27 mouse cellular contexts compared by ENCODE assay signal in the genomic region with DNA sequence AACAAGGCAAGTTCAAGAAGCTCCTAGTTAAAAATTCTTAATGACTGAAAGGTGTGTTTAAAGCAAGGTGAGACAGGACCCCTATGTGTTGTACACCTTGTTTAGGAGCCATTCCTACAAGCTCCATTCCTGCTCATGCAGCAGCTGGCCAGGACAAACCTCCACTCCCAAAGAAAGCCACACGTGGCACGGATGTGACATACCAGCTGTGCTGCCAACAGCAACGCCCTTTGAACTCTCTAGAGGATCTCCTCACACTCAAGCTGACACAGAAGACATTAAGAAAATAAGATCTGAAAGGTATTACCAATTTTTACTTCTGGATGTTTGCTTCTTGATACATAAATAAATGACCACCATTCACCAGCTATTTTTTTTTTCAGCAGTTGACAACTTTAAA. TPM values are rescaled to one million over a fixed set of nuclear protein-coding genes. Genes with fewer than 3 reads are reported as not detected.
DNase-seq lines count a peak whose midpoint lies in the region; ATAC-seq and TF ChIP-seq lines count a peak whose summit lies in the region.
"Had no signal": no experiment of that assay in that cellular context is flagged by ENCODE, and none has a peak within 500 bp of the region (broad histone marks: within the 10 kb centered on the region; RNA-seq: fewer than 3 reads in every experiment).

No protein-coding gene starts in this region.

- H3K27me3 ChIP-seq in intestine, postnatal 0 days (replicated peaks; ENCODE audit: control insufficient read depth, insufficient read depth, low read length): no peaks in the 10 kb centered on the region
- no peaks in the 10 kb centered on the region for H3K27me3 ChIP-seq in intestine, embryonic 16.5 days (replicated peaks; ENCODE audit: control insufficient read depth, insufficient read depth, low read length)
- H3K27me3 ChIP-seq: CH12.LX; embryonic facial prominence, embryonic 13.5 days; forebrain, embryonic 15.5 days; hindbrain, embryonic 12.5 days; limb, embryonic 15.5 days; liver, embryonic 15.5 days; midbrain, embryonic 15.5 days had no signal

- H3K27ac ChIP-seq in intestine, postnatal 0 days (ENCODE audit: low read depth, low read length): no peak overlapping the region
- H3K27ac ChIP-seq in intestine, embryonic 16.5 days (ENCODE audit: low read length): no peak overlapping the region
- H3K27ac ChIP-seq: embryonic facial prominence, embryonic 13.5 days; forebrain, embryonic 10.5 days; forebrain, embryonic 15.5 days; gastrocnemius, adult 2 months; hindbrain, embryonic 12.5 days; limb, embryonic 10.5 days; limb, embryonic 15.5 days; liver, embryonic 15.5 days; midbrain, embryonic 10.5 days; midbrain, embryonic 15.5 days had no signal

- peak; percentile 50 for DNase-seq in adrenal gland, postnatal 10 days
- DNase-seq in adrenal gland, adult (ENCODE audit: inconsistent age in 2 of 2, low spot score in 1 of 2): no peak
- DNase-seq in adipocyte (ENCODE audit: low spot score): peak; percentile 24
- peak; percentile 30 for DNase-seq in kidney, postnatal 14 days
- no peak for DNase-seq in thymus, postnatal 0 days (ENCODE audit: low spot score)
- DNase-seq: cerebellum, adult 2 months; cerebellum, postnatal 14 days; gastrocnemius, adult 2 months; gastrocnemius, postnatal 36 days; layer of hippocampus, adult 9-11 months; lung, embryonic 14.5 days; lung, postnatal 14 days; spleen, adult 18-20 months; thymus, postnatal 25 days had no signal

- no peaks in the 10 kb centered on the region for H3K9me3 ChIP-seq in intestine, postnatal 0 days (ENCODE audit: control insufficient read depth)
- no peaks in the 10 kb centered on the region for H3K9me3 ChIP-seq in intestine, embryonic 16.5 days (ENCODE audit: control insufficient read depth, low read length)
- H3K9me3 ChIP-seq: embryonic facial prominence, embryonic 13.5 days; forebrain, embryonic 10.5 days; forebrain, embryonic 15.5 days; hindbrain, embryonic 12.5 days; limb, embryonic 10.5 days; limb, embryonic 15.5 days; liver, embryonic 15.5 days; midbrain, embryonic 10.5 days; midbrain, embryonic 15.5 days had no signal

- no peak overlapping the region for H3K9ac ChIP-seq in intestine, postnatal 0 days (ENCODE audit: low read depth, low read length)
- H3K9ac ChIP-seq in intestine, embryonic 16.5 days (ENCODE audit: low read depth, low read length): no peak overlapping the region
- H3K9ac ChIP-seq: embryonic facial prominence, embryonic 13.5 days; forebrain, embryonic 15.5 days; hindbrain, embryonic 12.5 days; limb, embryonic 15.5 days; liver, embryonic 15.5 days; lung, embryonic 14.5 days; midbrain, embryonic 15.5 days had no signal

- no peaks in the 10 kb centered on the region for H3K4me1 ChIP-seq in intestine, postnatal 0 days (replicated peaks; ENCODE audit: control insufficient read depth, insufficient read depth, low read length)
- no peaks in the 10 kb centered on the region for H3K4me1 ChIP-seq in intestine, embryonic 16.5 days (ENCODE audit: control insufficient read depth, insufficient read depth, low read length)
- H3K4me1 ChIP-seq: embryonic facial prominence, embryonic 13.5 days; forebrain, embryonic 10.5 days; forebrain, embryonic 15.5 days; hindbrain, embryonic 12.5 days; limb, embryonic 10.5 days; limb, embryonic 15.5 days; midbrain, embryonic 15.5 days had no signal

- H3K4me3 ChIP-seq in intestine, postnatal 0 days (ENCODE audit: low read depth, low read length): no peak overlapping the region
- no peak overlapping the region for H3K4me3 ChIP-seq in intestine, embryonic 16.5 days (ENCODE audit: low read length)
- H3K4me3 ChIP-seq: embryonic facial prominence, embryonic 13.5 days; forebrain, embryonic 10.5 days; forebrain, embryonic 15.5 days; gastrocnemius, adult 2 months; hindbrain, embryonic 12.5 days; limb, embryonic 10.5 days; limb, embryonic 15.5 days; liver, embryonic 15.5 days; midbrain, embryonic 10.5 days; midbrain, embryonic 15.5 days had no signal

- peak; percentile 53; the same call in 1 of the 2 replicates for ATAC-seq in intestine, postnatal 0 days
- no peak for ATAC-seq in intestine, embryonic 16.5 days
- no peak for ATAC-seq in megakaryocyte progenitor cell, adult 5-6 weeks (replicated peaks; ENCODE audit: poor library complexity)
- ATAC-seq: forebrain, embryonic 15.5 days; midbrain, embryonic 15.5 days had no signal

- peaks cover 32% of the 10 kb centered on the region for H3K36me3 ChIP-seq in intestine, postnatal 0 days (ENCODE audit: control insufficient read depth, insufficient read depth)
- H3K36me3 ChIP-seq in intestine, embryonic 16.5 days (ENCODE audit: control insufficient read depth, insufficient read depth, low read length): 0 out of 2 replicates have a peak, but pooled peaks cover 4% of the 10 kb centered on the region
- H3K36me3 ChIP-seq: liver, embryonic 15.5 days; midbrain, embryonic 15.5 days had no signal

- WGBS in intestine, postnatal 0 days: 48% methylated on average over 3 of the region's 3 CpGs
- 44% methylated on average over 3 of the region's 3 CpGs for WGBS in intestine, embryonic 16.5 days

- TF ChIP-seq CTCF in intestine, postnatal 0 days (IDR thresholded peaks at IDR 0.05; ENCODE audit: low read depth): no peak

- no peak overlapping the region for H3K4me2 ChIP-seq in intestine, postnatal 0 days (replicated peaks; ENCODE audit: low read depth)
- H3K4me2 ChIP-seq in intestine, embryonic 16.5 days (ENCODE audit: low read depth, low read length): no peak overlapping the region
- H3K4me2 ChIP-seq: embryonic facial prominence, embryonic 13.5 days; forebrain, embryonic 15.5 days; hindbrain, embryonic 12.5 days; limb, embryonic 15.5 days; liver, embryonic 15.5 days; lung, embryonic 14.5 days; midbrain, embryonic 15.5 days had no signal

RNA-seq across cellular contexts. Expression of a gene that starts 59.0 kb away (rescaled TPM):
- 10 to 100 TPM; 16.4 to 19.4 TPM for total RNA-seq in adrenal gland, postnatal 10 days (2021)
- polyA plus RNA-seq in intestine, postnatal 0 days (2015; fragmentation: Nextera tagmentation; extraction: Ambion mirVana): 6.4 and 7.1 TPM in 2 replicates
- polyA plus RNA-seq in intestine, embryonic 16.5 days (2015; fragmentation: Nextera tagmentation; extraction: Ambion mirVana): 12.7 and 13.5 TPM in 2 replicates
- 18.8 and 20.3 TPM in 2 replicates for total RNA-seq in megakaryocyte progenitor cell, adult 5-6 weeks (2015)
- 27.3 and 32.7 TPM in 2 replicates for total RNA-seq in megakaryocyte progenitor cell, adult 5-6 weeks (2017)
- polyA plus RNA-seq in thymus, postnatal 0 days (2015; fragmentation: Nextera tagmentation; extraction: Ambion mirVana): 38.9 and 43.8 TPM in 2 replicates

Comparison
In these comparisons a context has a peak if more than half of its experiments do, and no peak if none do; other contexts are left out.
1. DNase-seq: peak in adrenal gland, postnatal 10 days (single experiment), adipocyte (single experiment) and kidney, postnatal 14 days (single experiment); none in adrenal gland, adult (0 of 2) and thymus, postnatal 0 days (single experiment).